Mouse (Mus musculus) erythroblast, embryonic 14.5 days (primary cell): ENCODE data around the gene Ano8.

Experiments
- GATA1 ChIP-seq: IDR thresholded peaks from 2 replicates; pipeline ENCODE4 v1.6.1; 2012; ENCODE audit warnings: low read length, inconsistent platforms, mixed read lengths
- TAL1 ChIP-seq: IDR thresholded peaks from 3 replicates; pipeline ENCODE4 v1.6.1; 2012; ENCODE audit warnings: low read length, inconsistent platforms, mixed read lengths

DNA sequence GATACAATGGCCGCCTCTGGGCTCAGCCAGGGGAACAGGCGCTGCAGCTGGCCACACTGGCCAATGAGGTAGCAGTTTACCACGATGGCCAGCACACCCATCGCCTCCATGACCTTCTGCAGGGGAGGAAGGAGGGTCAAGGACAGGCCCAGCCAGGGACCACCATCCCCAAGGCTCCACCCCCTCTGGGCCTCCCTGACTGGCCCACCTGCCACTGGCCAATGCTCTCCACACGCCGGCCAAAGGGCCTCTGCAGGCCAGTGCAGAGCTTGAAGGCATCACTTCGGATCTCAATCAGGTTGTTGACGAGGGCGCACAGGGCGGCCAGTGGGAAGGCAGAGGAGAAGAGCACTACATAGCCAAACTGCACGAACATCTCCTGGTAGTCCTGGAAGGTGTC, 6.8 kb downstream of the Ano8 start:
- TF ChIP-seq GATA1 (no peak), TAL1 (no peak)
